Mouse (Mus musculus) C2C12 (cell line): ENCODE measurements around the gene Casz1.

ENCODE experiments used
- CEBPB ChIP-seq: IDR thresholded peaks from one replicate; pipeline ENCODE4 v1.6.1; 2011; ENCODE audit warnings: low read depth, mild to moderate bottlenecking, control low read depth, moderate library complexity
- CTCF ChIP-seq: IDR thresholded peaks from one replicate; pipeline ENCODE4 v1.5.1; 2011; ENCODE audit not compliant: control insufficient read depth, insufficient read depth, insufficient read length
- MAX ChIP-seq: IDR thresholded peaks from one replicate; pipeline ENCODE4 v1.6.1; 2011; ENCODE audit warnings: mild to moderate bottlenecking, control low read depth
- MYOD1 ChIP-seq: IDR thresholded peaks from one replicate; pipeline ENCODE4 v1.6.1; 2011; ENCODE audit warnings: low read depth; ENCODE audit not compliant: control insufficient read depth, insufficient read length
- MYOG ChIP-seq: IDR thresholded peaks from one replicate; pipeline ENCODE4 v1.6.1; 2011; ENCODE audit not compliant: control insufficient read depth, insufficient read length; ENCODE audit errors: extremely low read depth

DNA sequence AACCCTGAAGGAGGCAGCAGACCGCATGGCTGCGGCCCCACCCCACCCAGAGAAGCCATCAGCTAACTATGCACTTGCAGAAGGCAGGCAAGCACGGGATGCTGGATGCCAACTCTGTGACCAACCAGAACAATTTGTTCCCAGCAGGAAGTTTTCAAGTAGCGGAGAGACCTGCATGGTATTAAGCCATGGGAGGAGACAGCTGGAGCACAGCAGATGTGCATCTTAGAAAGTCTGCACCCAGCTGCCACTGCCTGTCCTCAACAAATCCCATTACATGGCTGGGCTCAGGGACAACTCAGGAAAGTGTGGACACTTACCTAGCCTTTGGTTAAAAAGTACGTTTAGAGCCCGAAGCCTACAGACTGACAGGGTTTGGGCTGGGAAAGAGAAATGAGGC, 178.0 kb downstream of the Casz1 start:
- TF ChIP-seq CTCF = no peak
- no peak for TF ChIP-seq MAX
- TF ChIP-seq CEBPB = no peak
- no peak for TF ChIP-seq MYOG
- no peak for TF ChIP-seq MYOD1
